Mouse (Mus musculus) layer of hippocampus, postnatal 10 days (tissue): Measurements from ENCODE around the gene Tas2r126. TPM values are rescaled to one million over a fixed set of nuclear protein-coding genes. Genes with fewer than 3 reads are reported as not detected.

Source experiments
- DNase-seq, 2 experiments: peaks; one replicate each; pipeline ENCODE4 v3.0.0; 2021; ENCODE audit warnings: low spot score in 2 of 2
- total RNA-seq, 2 experiments: library from RNA; stranded (reverse); gene quantifications; 2 replicates each; pipeline ENCODE4 v1.2.3; 2021

The Tas2r126 gene
- total RNA-seq, 2 experiments from 2014 or later: not detected

DNA sequence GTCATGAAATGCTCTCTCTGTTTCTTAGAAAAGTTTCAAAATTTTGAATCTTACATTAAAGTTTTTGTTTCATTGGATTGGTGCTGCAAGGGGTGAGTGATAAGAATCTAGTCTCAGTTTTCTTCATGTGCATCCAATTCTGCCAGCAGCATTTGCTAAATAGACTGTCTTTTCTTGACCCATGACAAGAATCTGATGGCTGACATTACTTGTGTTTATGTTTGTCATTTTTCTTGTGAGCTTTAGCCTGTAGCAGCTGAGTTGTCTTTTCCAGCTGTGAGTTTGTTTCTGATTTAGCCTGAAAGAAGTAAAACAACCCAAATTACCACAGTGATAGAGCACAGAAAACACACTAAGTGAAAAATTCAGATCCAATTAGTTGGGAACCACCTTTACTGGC, 50.3 kb downstream of the Tas2r126 start:
- DNase-seq: no peak

Other genes with a start within 250 kb of the Tas2r126 start
- gene Tas2r144, start 219.2 kb upstream of the Tas2r126 start, total RNA-seq: not detected
- 1 to 10 TPM; 7.1 to 8.5 TPM for gene Gstk1, start 188.6 kb upstream of the Tas2r126 start, total RNA-seq
- not detected for gene Tmem139, start 172.6 kb upstream of the Tas2r126 start, total RNA-seq
- 10 to 100 TPM; 28.0 to 32.2 TPM for gene Casp2, start 169.6 kb upstream of the Tas2r126 start, total RNA-seq
- 1 to 10 TPM; 2.9 to 4.2 TPM for gene Clcn1, start 147.8 kb upstream of the Tas2r126 start, total RNA-seq
- gene Fam131b, start 109.9 kb upstream of the Tas2r126 start, total RNA-seq: 10 to 100 TPM; 75.7 to 81.3 TPM
- gene Zyx, start 84.9 kb upstream of the Tas2r126 start, total RNA-seq: 10 to 100 TPM; 54.0 to 56.2 TPM
- under 1 TPM in 1 of 2 experiments, not detected in 1; 0.39 TPM for gene Epha1, start 61.3 kb upstream of the Tas2r126 start, total RNA-seq
- gene Tas2r143, start 34.3 kb upstream of the Tas2r126 start, total RNA-seq: under 1 TPM in 1 of 2 experiments, not detected in 1; 0.43 TPM
- gene Tas2r135, start 29.1 kb upstream of the Tas2r126 start, total RNA-seq: under 1 TPM in 1 of 2 experiments, not detected in 1; 0.34 TPM
- not detected for gene Olfr458, start 30.7 kb downstream of the Tas2r126 start, total RNA-seq
- not detected for gene Olfr457, start 41.8 kb downstream of the Tas2r126 start, total RNA-seq
- gene Olfr456, start 52.7 kb downstream of the Tas2r126 start, total RNA-seq: not detected
- gene Olfr455, start 113.1 kb downstream of the Tas2r126 start, total RNA-seq: not detected
- gene Tcaf3, start 163.2 kb downstream of the Tas2r126 start, total RNA-seq: not detected
- gene Tcaf2, start 210.7 kb downstream of the Tas2r126 start, total RNA-seq: 1 to 10 TPM; 1.3 to 2.1 TPM